Mouse (Mus musculus) heart, postnatal 0 days (tissue): ENCODE data around the gene Gbp5. TPM values are rescaled to one million over a fixed set of nuclear protein-coding genes. Genes with fewer than 3 reads are reported as not detected.

ENCODE experiments used
- ATAC-seq: fragments of 200-750 bp; cut with Nextera tagmentation; 2 replicates; pipeline ENCODE4 v1.8.0; 2017; ENCODE audit warnings: low read depth, moderate number of reproducible peaks, moderate library complexity; ENCODE audit not compliant: insufficient read depth
- DNase-seq: peaks from one replicate; pipeline ENCODE4 v3.0.0-alpha.2; 2016; ENCODE audit warnings: low spot score
- H3K27ac ChIP-seq: fragments of 300-500 bp; sonication (generic); 2 replicates; pipeline ENCODE4 v1.5.1; 2014; ENCODE audit warnings: low read depth, mild to moderate bottlenecking
- H3K27me3 ChIP-seq: fragments of 300-500 bp; sonication (generic); 2 replicates; pipeline ENCODE4 v1.6.1; 2014; ENCODE audit warnings: low read length, mixed read lengths; ENCODE audit not compliant: control insufficient read depth, insufficient read depth
- H3K36me3 ChIP-seq: fragments of 300-500 bp; sonication (generic); replicated peaks from 2 replicates; pipeline ENCODE4 v1.6.1; 2014; ENCODE audit warnings: low read length, mixed read lengths; ENCODE audit not compliant: control insufficient read depth, insufficient read depth
- H3K4me1 ChIP-seq: fragments of 300-500 bp; sonication (generic); 2 replicates; pipeline ENCODE4 v1.6.1; 2014; ENCODE audit warnings: antibody characterized with exemption; ENCODE audit not compliant: control insufficient read depth, insufficient read depth
- H3K4me2 ChIP-seq: fragments of 300-500 bp; sonication (generic); 2 replicates; pipeline ENCODE4 v1.6.1; 2014; ENCODE audit warnings: low read depth, mild to moderate bottlenecking, low read length, moderate library complexity
- H3K4me3 ChIP-seq: fragments of 300-500 bp; sonication (generic); 2 replicates; pipeline ENCODE4 v1.5.1; 2014; ENCODE audit warnings: low read depth, low read length
- H3K9ac ChIP-seq: fragments of 300-500 bp; sonication (generic); replicated peaks from 2 replicates; pipeline ENCODE4 v1.6.1; 2014; ENCODE audit warnings: low read depth, low read length, mixed read lengths
- H3K9me3 ChIP-seq: fragments of 300-500 bp; sonication (generic); replicated peaks from 2 replicates; pipeline ENCODE4 v1.6.1; 2016; ENCODE audit warnings: low read length; ENCODE audit not compliant: control insufficient read depth
- CTCF ChIP-seq: IDR thresholded peaks from 2 replicates; pipeline ENCODE4 v1.5.1; 2016; ENCODE audit warnings: antibody characterized with exemption, control low read depth, low read depth
- EP300 ChIP-seq: IDR thresholded peaks from 2 replicates; pipeline ENCODE4 v1.6.1; 2016; ENCODE audit warnings: antibody characterized with exemption, low read depth
- WGBS: fragments of 180-500 bp; shearing (Covaris S2); extraction: QIAGEN DNeasy Blood & Tissue Kit; methylation state at CpG from one replicate; pipeline ENCODE4 v1.1.7; 2014; 5-methylcytosine and 5-hydroxymethylcytosine counted together
- polyA plus RNA-seq: library from polyadenylated mRNA; unstranded; fragments of >200 nt; fragmentation: Nextera tagmentation; extraction: Ambion mirVana; gene quantifications from 2 replicates; pipeline ENCODE4 v1.2.1, GENCODE M21; 2015
- total RNA-seq: library from RNA; depleted of rRNA; stranded (reverse); fragments of >200 nt; gene quantifications from 2 replicates; pipeline ENCODE4 v1.2.3, GENCODE M21; 2014; ENCODE audit warnings: low replicate concordance; rRNA removed

The Gbp5 gene
- total RNA-seq: 1.6 and 4.4 TPM in 2 replicates
- polyA plus RNA-seq: 0.33 and 0.44 TPM in 2 replicates

DNA sequence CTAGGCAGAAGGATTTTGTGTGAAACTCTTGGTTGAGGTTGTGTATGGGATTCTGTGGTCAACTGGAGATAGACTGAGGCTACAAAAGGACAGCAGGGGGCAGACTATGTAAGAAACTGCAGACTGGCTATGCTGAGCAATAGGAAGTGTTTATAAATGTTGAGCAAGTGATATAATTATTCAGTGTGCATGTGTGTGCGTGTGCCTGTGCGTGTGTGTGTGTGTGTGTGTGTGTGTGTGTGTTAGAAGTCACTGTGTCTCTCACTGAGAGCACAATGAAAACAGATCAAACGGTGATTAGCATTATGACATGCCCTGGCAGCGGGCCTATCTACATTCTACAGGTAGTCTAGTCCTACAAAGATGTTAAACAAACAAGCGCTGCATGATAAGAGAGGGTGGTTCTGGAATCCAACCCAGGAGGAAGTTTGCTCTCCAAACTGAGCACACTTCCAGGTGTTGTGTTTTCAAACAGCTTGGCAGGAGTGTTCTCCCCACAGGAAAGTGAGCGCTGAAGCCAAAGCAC is at the start of gene Gbp5:
Gene Gbp5 (plus strand): TSS at position 443 of the 526 bp plus-strand sequence.
- DNase-seq (peak; percentile 65), ATAC-seq (peak; percentile 82)
- 0 out of 2 replicates have a peak, but pooled peaks cover 3% of the 10 kb centered on the region for H3K27me3 ChIP-seq
- 0 out of 2 replicates have a peak, but pooled peaks cover 4% of the 10 kb centered on the region for H3K4me1 ChIP-seq
- WGBS: 35% methylated on average over 6 of the region's 6 CpGs
- H3K4me3 ChIP-seq: no peak within 1 kb of the TSS
- H3K36me3 ChIP-seq: no peaks in the 10 kb centered on the region
- peak; percentile 71 for TF ChIP-seq CTCF
- TF ChIP-seq EP300: 0 out of 2 replicates have a peak, but pooled peaks have one; percentile 72
- no peak within 1 kb of the TSS for H3K9ac ChIP-seq
- H3K4me2 ChIP-seq: no peak within 1 kb of the TSS
- H3K27ac ChIP-seq: no peak within 1 kb of the TSS; the same call in 1 of the 2 replicates
- no peaks in the 10 kb centered on the region for H3K9me3 ChIP-seq

DNA sequence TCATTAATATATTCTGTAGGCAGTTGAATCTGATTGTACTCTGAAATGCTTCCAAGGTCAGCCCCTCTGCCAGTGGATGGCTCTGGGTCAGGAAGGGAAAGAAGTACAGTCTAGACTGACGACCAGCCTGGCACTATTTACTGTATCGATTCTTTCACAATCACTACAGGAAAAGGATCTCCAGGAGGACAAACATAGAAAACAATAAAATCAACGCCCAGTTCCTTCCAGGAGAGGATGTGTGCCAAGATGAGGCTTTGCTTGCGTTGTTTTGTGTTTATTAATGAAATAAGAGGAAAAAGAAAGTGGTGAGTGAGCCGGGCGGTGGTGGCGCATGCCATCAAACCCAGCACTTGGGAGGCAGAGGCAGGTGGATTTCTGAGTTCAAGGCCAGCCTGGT is 39.6 kb upstream of the Gbp5 start:
- 59% methylated on average over 7 of the region's 7 CpGs for WGBS
- DNase-seq (no peak), ATAC-seq (no peak)
- no peak overlapping the region for H3K27ac ChIP-seq
- H3K36me3 ChIP-seq: no peaks in the 10 kb centered on the region
- H3K4me3 ChIP-seq: no peak overlapping the region
- H3K9me3 ChIP-seq: no peaks in the 10 kb centered on the region
- H3K9ac ChIP-seq: no peak overlapping the region
- H3K27me3 ChIP-seq: no peaks in the 10 kb centered on the region
- H3K4me1 ChIP-seq: peaks cover 6% of the 10 kb centered on the region; the same call in 1 of the 2 replicates
- TF ChIP-seq EP300 (no peak), CTCF (no peak)
- H3K4me2 ChIP-seq: no peak overlapping the region

DNA sequence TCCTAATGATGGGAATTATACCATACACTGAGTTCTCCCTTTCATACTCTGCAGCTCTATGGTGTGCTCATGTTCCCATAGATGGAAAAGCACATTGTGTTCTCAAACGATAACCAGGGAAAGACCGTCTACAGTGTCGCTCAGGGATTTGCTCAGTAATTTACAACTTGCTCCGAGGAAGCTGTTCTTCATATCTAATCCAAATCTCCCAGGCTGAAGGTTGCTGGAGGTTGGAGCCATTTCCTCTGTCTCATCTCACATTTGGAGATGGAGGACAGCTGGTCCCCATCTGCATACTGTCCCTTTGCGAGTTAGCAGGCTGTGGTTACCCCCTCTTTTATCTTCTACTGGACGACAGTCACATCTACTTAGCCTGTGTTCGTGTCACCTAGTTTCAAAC is 34.5 kb upstream of the Gbp5 start:
- no peak overlapping the region for H3K27ac ChIP-seq
- 61% methylated on average over 7 of the region's 7 CpGs for WGBS
- no peak overlapping the region for H3K4me3 ChIP-seq
- no peaks in the 10 kb centered on the region for H3K27me3 ChIP-seq
- TF ChIP-seq CTCF: no peak
- TF ChIP-seq EP300: no peak
- H3K4me1 ChIP-seq: no peaks in the 10 kb centered on the region
- peak; percentile 24; the same call in 1 of the 2 replicates for ATAC-seq
- H3K36me3 ChIP-seq: no peaks in the 10 kb centered on the region
- no peak overlapping the region for H3K4me2 ChIP-seq
- no peak overlapping the region for H3K9ac ChIP-seq
- no peaks in the 10 kb centered on the region for H3K9me3 ChIP-seq
- DNase-seq: no peak

DNA sequence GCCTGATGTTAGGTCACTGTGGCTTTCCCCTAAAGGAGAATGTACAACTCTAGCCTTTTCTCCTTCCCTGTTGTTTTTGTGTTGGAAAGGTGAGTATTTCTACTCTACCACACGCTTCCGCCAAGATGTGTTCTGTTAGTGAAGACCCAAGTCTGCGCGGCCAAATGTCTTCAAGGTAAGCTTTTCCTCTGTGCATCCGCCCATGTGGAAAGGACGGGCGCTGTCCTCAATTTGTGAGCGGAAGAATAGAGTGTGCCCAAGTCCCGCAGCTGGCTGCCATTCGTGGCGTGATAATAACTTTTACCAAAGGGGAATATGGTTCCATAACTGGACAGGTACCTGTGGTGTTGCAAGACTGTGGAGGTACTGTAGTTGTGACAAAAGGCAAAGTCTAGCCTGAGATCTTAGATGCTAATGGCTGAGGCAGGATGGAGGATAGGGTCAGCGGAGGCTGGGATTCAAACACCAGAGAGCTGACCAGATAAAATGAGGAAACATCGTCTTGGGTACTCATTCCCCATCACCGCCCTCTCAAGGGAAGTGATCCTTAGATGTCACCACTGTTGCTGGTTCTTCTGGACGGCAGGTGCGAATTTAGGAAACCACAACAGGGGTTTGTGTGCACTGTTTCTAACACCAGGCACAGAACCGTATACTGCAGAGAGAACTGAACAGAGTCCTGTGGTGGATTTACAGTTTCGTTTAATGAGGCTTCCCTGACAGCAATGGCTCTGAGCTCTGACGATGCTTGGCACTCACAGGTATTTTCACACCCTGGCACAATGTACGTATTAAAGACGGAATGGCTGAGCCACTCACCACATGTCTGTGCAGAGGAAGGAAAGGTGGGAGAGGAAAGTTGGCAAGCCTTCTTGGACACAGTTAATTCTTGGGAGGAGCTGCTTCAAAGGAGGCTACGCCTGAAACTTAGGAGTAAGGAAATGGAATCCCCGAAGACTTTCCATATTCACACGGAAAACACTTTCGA is 30.7 kb upstream of the Gbp5 start:
- no peaks in the 10 kb centered on the region for H3K9me3 ChIP-seq
- 82% methylated on average over 25 of the region's 25 CpGs for WGBS
- H3K9ac ChIP-seq: no peak overlapping the region
- DNase-seq: no peak
- H3K27me3 ChIP-seq: no peaks in the 10 kb centered on the region
- H3K4me2 ChIP-seq: no peak overlapping the region
- H3K27ac ChIP-seq: no peak overlapping the region
- no peak for ATAC-seq
- TF ChIP-seq CTCF (no peak), EP300 (no peak)
- H3K4me3 ChIP-seq: no peak overlapping the region
- H3K36me3 ChIP-seq: no peaks in the 10 kb centered on the region
- no peaks in the 10 kb centered on the region for H3K4me1 ChIP-seq

DNA sequence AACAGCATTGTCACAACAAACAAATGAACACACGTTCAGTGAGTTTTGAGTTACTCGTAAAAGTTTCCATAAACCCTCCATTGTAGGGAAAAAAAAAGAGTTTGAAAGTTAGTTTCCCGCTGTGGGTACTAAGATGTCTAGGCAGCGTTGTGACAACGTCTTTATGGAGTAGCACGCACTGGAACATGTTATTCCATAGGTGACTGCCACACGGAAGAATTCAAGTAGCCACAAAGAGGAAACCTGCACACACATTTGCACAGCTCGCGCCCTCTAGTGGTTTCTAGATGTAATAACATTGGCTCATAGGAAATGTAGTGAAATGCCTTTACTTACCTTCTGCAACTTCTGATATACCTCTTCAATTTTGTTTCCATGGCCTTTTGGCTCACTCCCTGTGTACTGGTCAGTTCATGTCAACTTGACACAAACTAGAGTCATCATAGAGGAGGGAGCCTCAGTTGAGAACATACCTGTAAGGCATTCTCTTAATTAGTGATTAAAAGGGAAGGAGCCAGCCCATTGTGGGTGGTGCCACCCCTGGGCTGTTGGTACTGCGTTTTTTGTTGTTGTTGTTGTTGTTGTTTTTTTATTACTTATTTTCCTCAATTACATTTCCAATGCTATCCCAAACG is 19.3 kb upstream of the Gbp5 start:
- no peaks in the 10 kb centered on the region for H3K36me3 ChIP-seq
- peak overlapping the region; percentile 33 for H3K4me3 ChIP-seq
- TF ChIP-seq EP300 (no peak), CTCF (peak; percentile 84)
- H3K27ac ChIP-seq: no peak overlapping the region
- peak overlapping the region; percentile 59 for H3K4me2 ChIP-seq
- WGBS: 13% methylated on average over 11 of the region's 11 CpGs
- no peaks in the 10 kb centered on the region for H3K9me3 ChIP-seq
- DNase-seq: peak; percentile 82
- H3K9ac ChIP-seq: no peak overlapping the region; the same call in 1 of the 2 replicates
- ATAC-seq: no peak
- no peaks in the 10 kb centered on the region for H3K27me3 ChIP-seq
- no peaks in the 10 kb centered on the region for H3K4me1 ChIP-seq
